Mouse (Mus musculus): ENCODE measurements around the gene Unc93b1. TPM values are rescaled to one million over a fixed set of nuclear protein-coding genes. Genes with fewer than 3 reads are reported as not detected.
"Not testable (repeated sequence)": the region's sequence is repeated elsewhere in the genome, so short reads cannot be mapped to it uniquely, and the experiment has no call there.

The Unc93b1 gene
- total RNA-seq, 1 experiment from 2014 or later = 632 TPM

- ATAC-seq (ENCODE audit: extremely low read depth, insufficient number of reproducible peaks, low FRiP score, poor library complexity, severe bottlenecking) = no peak
These were observed 31.5 kb downstream of the Unc93b1 start for GRCm38 (mm10) chr19:3966330-3967075.

- ATAC-seq (ENCODE audit: extremely low read depth, insufficient number of reproducible peaks, low FRiP score, poor library complexity, severe bottlenecking) = no peak
These were observed 32.3 kb downstream of the Unc93b1 start for GRCm38 (mm10) chr19:3967258-3967657.

GRCm38 (mm10) chr19:3972229-3972628, 37.2 kb downstream of the Unc93b1 start, which contains the start of gene Aldh3b2:
Aldh3b2 (plus strand) TSS chr19:3972328.
- ATAC-seq (ENCODE audit: extremely low read depth, insufficient number of reproducible peaks, low FRiP score, poor library complexity, severe bottlenecking) = no peak

GRCm38 (mm10) chr19:3974608-3975007, 39.6 kb downstream of the Unc93b1 start:
- ATAC-seq (ENCODE audit: extremely low read depth, insufficient number of reproducible peaks, low FRiP score, poor library complexity, severe bottlenecking) = not testable (repeated sequence)

DNA sequence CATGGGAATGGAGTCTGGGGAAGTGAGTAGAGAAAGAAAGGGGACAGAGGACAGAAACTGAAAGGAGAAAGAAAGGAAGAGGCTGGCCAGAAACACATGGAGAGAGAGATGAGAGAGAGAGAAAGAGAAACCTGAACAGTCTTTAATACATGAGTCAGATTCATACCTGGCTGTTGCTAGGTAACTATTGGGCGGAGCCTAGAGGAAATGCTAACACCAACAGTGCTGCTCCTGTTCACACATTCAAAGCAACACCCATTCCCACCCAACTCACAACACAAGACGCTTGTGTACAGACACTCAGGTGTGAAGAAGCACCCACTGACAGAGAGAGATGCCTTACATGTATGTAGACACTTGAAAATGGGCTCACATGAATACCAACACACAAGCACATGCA, 40.9 kb downstream of the Unc93b1 start:
- no peak for ATAC-seq (ENCODE audit: extremely low read depth, insufficient number of reproducible peaks, low FRiP score, poor library complexity, severe bottlenecking)

DNA sequence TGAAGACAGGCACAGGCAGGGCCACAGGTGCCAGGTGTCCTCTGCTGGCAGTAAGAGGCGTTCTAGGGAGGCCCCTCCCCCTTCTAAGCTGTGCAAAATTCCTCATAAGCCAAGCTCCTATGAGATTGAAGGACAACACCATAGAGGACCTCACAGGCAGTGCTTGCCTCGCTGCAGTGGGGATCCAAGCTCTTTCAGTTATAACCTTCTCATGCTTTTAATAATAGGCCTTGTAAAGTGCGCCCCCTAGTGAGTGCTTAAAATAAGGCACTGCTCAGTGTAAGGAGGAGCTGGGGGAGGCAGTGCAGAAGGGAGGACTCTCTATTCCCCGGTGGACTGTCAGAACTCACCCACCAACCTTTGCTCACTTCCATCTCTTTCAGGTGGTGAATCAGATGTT, 45.3 kb downstream of the Unc93b1 start:
- peak; percentile 68 for ATAC-seq (ENCODE audit: extremely low read depth, insufficient number of reproducible peaks, low FRiP score, poor library complexity, severe bottlenecking)

GRCm38 (mm10) chr19:3980917-3981316, 45.9 kb downstream of the Unc93b1 start:
- ATAC-seq (ENCODE audit: extremely low read depth, insufficient number of reproducible peaks, low FRiP score, poor library complexity, severe bottlenecking) = no peak

- ATAC-seq (ENCODE audit: extremely low read depth, insufficient number of reproducible peaks, low FRiP score, poor library complexity, severe bottlenecking) = no peak
These were observed 48.7 kb downstream of the Unc93b1 start for GRCm38 (mm10) chr19:3983527-3984200.

DNA sequence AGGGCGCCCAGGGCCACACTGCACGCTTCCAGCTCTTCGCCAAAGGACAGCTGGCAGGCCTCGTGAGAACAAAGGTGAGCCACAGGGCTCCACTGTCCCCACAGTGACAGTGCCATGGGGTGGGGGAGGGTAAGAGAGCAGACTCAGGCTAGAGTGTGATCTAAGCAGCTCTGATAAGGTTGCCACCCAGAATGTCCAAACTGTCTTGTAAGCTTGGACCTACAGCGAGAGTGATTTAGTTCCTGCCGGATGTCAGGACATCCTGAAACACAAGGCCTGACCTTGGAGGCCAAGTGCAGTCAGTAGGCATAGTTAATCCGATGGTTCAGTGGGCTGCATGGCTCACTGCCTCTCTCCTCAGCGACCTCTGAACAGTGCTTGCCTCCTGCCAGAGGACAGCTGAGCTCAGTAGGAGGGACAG, 50.3 kb downstream of the Unc93b1 start:
- no peak for ATAC-seq (ENCODE audit: extremely low read depth, insufficient number of reproducible peaks, low FRiP score, poor library complexity, severe bottlenecking)

DNA sequence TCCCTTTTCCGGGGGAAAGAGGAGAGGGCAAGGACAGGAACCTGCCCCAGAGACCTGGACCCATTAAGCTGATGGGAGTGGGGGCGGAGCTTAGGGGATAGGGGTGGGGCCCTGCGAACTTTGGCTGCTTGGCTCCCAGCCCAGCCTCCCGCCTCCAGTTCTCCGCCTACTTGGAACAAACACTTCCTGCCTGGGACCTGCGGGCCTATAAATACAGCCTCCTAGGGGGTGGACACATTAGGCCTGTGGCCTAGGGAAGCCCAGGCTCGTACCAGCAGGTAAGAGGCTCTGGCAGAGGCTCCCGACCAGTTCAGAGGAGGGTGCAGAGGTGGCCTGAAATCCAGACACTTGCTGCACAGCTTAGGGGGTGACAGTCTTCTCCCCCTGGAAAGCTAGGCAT, 51.3 kb downstream of the Unc93b1 start, which contains the start of gene Acy3:
Gene Acy3, plus strand, starts transcription at position 237 of the 400 bp plus-strand sequence.
- no peak for ATAC-seq (ENCODE audit: extremely low read depth, insufficient number of reproducible peaks, low FRiP score, poor library complexity, severe bottlenecking)

DNA sequence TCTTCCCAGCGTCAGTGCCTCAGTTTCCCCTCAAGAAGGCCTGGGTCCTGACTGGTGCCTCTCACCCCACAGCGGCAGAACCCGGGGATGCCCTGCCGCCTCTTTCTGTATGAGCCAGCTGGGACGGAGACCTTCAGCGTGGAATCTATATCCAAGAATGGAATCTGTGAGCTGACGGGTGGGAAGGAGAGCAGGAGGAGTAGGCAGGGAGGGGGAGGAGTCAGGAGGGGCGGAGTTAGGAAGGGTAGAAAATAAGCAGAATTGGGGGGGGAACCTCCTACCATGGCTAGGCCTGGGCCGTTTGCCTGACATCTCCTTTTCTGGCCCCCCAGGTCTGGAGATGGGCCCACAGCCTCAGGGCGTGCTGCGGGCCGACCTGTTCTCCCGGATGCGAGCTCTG, 53.1 kb downstream of the Unc93b1 start:
- no peak for ATAC-seq (ENCODE audit: extremely low read depth, insufficient number of reproducible peaks, low FRiP score, poor library complexity, severe bottlenecking)

DNA sequence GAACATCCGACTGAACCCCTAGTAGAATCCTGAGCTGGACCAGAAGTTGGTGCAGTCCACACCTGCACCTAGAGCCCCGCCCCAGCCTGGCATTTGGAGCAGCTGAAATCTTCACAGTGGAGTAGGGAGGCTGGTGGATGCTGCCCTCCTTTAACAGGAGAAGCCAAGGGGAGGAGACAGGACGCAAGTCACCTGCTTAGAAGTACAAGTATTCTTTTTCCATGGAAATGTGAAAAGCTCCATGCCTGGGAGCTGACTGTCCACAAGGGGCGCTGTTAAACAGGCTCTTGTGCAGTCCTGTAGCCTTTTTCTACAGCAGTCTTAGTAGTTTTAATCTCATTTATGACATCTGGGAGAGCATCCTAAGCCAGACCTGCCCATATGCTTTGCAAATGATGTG, 53.8 kb downstream of the Unc93b1 start:
- no peak for ATAC-seq (ENCODE audit: extremely low read depth, insufficient number of reproducible peaks, low FRiP score, poor library complexity, severe bottlenecking)

GRCm38 (mm10) chr19:3990804-3991203, 55.8 kb downstream of the Unc93b1 start:
- ATAC-seq (ENCODE audit: extremely low read depth, insufficient number of reproducible peaks, low FRiP score, poor library complexity, severe bottlenecking) = no peak

GRCm38 (mm10) chr19:3991562-3991961, 56.6 kb downstream of the Unc93b1 start:
- no peak for ATAC-seq (ENCODE audit: extremely low read depth, insufficient number of reproducible peaks, low FRiP score, poor library complexity, severe bottlenecking)

DNA sequence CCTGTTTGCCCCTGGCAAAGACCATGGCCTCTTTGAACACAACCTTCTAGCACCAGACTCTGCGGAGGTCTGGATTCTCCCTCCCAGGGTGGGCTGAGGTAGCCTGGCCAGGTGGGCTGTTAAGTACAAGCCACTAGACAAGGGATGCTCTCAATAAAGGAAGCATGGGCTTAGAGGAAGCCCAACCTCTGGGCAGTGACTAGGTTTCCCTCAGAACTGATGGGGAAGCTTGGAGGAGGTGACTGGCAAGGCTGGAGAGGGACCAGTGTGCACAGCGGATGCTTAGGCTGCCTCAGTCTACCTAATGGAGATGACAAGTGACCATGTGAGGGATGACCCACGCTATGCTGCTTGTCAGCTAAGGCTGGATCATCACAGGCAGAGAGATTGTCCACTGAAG, 57.0 kb downstream of the Unc93b1 start:
- no peak for ATAC-seq (ENCODE audit: extremely low read depth, insufficient number of reproducible peaks, low FRiP score, poor library complexity, severe bottlenecking)

GRCm38 (mm10) chr19:3992416-3992815, 57.4 kb downstream of the Unc93b1 start, which contains the start of gene Tbx10:
Tbx10 (plus strand) TSS chr19:3992752.
- ATAC-seq (ENCODE audit: extremely low read depth, insufficient number of reproducible peaks, low FRiP score, poor library complexity, severe bottlenecking) = no peak

- no peak for ATAC-seq (ENCODE audit: extremely low read depth, insufficient number of reproducible peaks, low FRiP score, poor library complexity, severe bottlenecking)
These were observed 59.9 kb downstream of the Unc93b1 start for GRCm38 (mm10) chr19:3994932-3995331.

DNA sequence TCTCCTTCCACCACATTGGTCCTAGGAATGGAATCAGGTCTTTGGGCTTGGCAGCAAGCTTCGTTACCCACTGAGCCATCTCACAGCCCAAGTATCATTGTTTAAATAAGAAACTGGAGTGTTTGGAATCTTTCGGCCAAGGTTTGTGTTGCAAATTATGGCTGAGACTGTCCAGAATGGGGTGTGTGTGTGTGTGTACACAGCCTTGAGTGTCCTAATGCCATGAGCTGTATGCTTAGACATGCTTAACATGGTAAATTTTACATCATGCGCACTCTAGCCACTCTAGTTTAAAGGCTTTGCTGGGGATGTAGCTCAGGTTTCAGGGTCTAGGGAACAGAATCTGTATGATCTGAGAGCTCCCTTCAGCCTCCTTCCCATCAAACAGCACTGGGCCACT, 60.5 kb downstream of the Unc93b1 start:
- ATAC-seq (ENCODE audit: extremely low read depth, insufficient number of reproducible peaks, low FRiP score, poor library complexity, severe bottlenecking) = no peak

DNA sequence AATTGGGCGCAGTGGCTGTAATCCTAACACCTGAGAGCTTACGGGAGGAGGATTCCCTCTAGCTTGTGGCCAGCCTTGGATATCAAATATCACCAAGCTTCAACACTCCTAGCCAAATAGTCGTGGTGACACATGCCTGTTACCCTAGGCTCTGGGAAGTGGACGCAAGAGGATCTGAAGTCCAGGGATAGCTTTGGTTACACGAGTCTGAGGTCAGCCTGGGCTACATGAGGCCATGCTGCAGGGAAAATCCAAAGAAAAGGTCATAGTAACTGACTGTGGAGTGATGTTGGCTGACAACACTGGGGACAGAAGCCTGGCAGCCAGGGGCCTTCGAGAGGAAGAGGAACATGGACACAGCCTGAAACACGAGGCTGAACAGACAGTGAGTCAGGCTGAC, 61.1 kb downstream of the Unc93b1 start:
- ATAC-seq (ENCODE audit: extremely low read depth, insufficient number of reproducible peaks, low FRiP score, poor library complexity, severe bottlenecking) = no peak

- no peak for ATAC-seq (ENCODE audit: extremely low read depth, insufficient number of reproducible peaks, low FRiP score, poor library complexity, severe bottlenecking)
These were observed 61.8 kb downstream of the Unc93b1 start for GRCm38 (mm10) chr19:3996747-3997146.

Data from neutrophil, adult 5-6 weeks (primary cell).